Mouse (Mus musculus): Measurements from ENCODE around the gene Bend4. TPM values are rescaled to one million over a fixed set of nuclear protein-coding genes. Genes with fewer than 3 reads are reported as not detected.

Gene Bend4
- polyA plus RNA-seq, 1 experiment: 7.3 TPM

- Histone ChIP-seq H3K36me3 (ENCODE audit: control insufficient read depth, insufficient read depth, low read length) (no peaks in the 10 kb centered on the region), H3K4me3 (ENCODE audit: control insufficient read depth, low read depth, low read length) (no peak overlapping the region), H3K27ac (ENCODE audit: control insufficient read depth, insufficient read depth, low read depth, low read length) (no peak overlapping the region), H3K27me3 (ENCODE audit: control insufficient read depth, insufficient read depth, low read length) (no peaks in the 10 kb centered on the region), H3K4me1 (ENCODE audit: control insufficient read depth, insufficient read depth, low read length) (no peaks in the 10 kb centered on the region)
- TF ChIP-seq POLR2A (IDR thresholded peaks at IDR 0.05; ENCODE audit: control insufficient read depth, low read depth, low read length) (no peak), CTCF (IDR thresholded peaks at IDR 0.05; ENCODE audit: control insufficient read depth, insufficient read depth, insufficient replicate concordance, low read depth, low read length) (no peak)
Observed at GRCm38 (mm10) chr5:67399876-67400607, 28.1 kb downstream of the Bend4 start.

- no peak overlapping the region for H3K4me3 ChIP-seq (ENCODE audit: control insufficient read depth, low read depth, low read length)
- H3K27me3 ChIP-seq (ENCODE audit: control insufficient read depth, insufficient read depth, low read length): no peaks in the 10 kb centered on the region
- H3K27ac ChIP-seq (ENCODE audit: control insufficient read depth, insufficient read depth, low read depth, low read length): no peak overlapping the region
- no peaks in the 10 kb centered on the region for H3K4me1 ChIP-seq (ENCODE audit: control insufficient read depth, insufficient read depth, low read length)
- TF ChIP-seq POLR2A (IDR thresholded peaks at IDR 0.05; ENCODE audit: control insufficient read depth, low read depth, low read length) (no peak), CTCF (IDR thresholded peaks at IDR 0.05; ENCODE audit: control insufficient read depth, insufficient read depth, insufficient replicate concordance, low read depth, low read length) (no peak)
- H3K36me3 ChIP-seq (ENCODE audit: control insufficient read depth, insufficient read depth, low read length): no peaks in the 10 kb centered on the region
Observed at GRCm38 (mm10) chr5:67397186-67397585, 30.9 kb downstream of the Bend4 start.

- TF ChIP-seq POLR2A (IDR thresholded peaks at IDR 0.05; ENCODE audit: control insufficient read depth, low read depth, low read length): no peak
- TF ChIP-seq CTCF (IDR thresholded peaks at IDR 0.05; ENCODE audit: control insufficient read depth, insufficient read depth, insufficient replicate concordance, low read depth, low read length): no peak
- H3K36me3 ChIP-seq (ENCODE audit: control insufficient read depth, insufficient read depth, low read length): no peaks in the 10 kb centered on the region
- H3K27ac ChIP-seq (ENCODE audit: control insufficient read depth, insufficient read depth, low read depth, low read length): no peak overlapping the region
- no peak overlapping the region for H3K4me3 ChIP-seq (ENCODE audit: control insufficient read depth, low read depth, low read length)
- H3K27me3 ChIP-seq (ENCODE audit: control insufficient read depth, insufficient read depth, low read length): no peaks in the 10 kb centered on the region
- no peaks in the 10 kb centered on the region for H3K4me1 ChIP-seq (ENCODE audit: control insufficient read depth, insufficient read depth, low read length)
Observed at GRCm38 (mm10) chr5:67395211-67395851, 32.8 kb downstream of the Bend4 start.

- Histone ChIP-seq H3K4me3 (ENCODE audit: control insufficient read depth, low read depth, low read length) (no peak overlapping the region), H3K4me1 (ENCODE audit: control insufficient read depth, insufficient read depth, low read length) (no peaks in the 10 kb centered on the region), H3K27me3 (ENCODE audit: control insufficient read depth, insufficient read depth, low read length) (no peaks in the 10 kb centered on the region), H3K27ac (ENCODE audit: control insufficient read depth, insufficient read depth, low read depth, low read length) (no peak overlapping the region), H3K36me3 (ENCODE audit: control insufficient read depth, insufficient read depth, low read length) (no peaks in the 10 kb centered on the region)
- TF ChIP-seq CTCF (IDR thresholded peaks at IDR 0.05; ENCODE audit: control insufficient read depth, insufficient read depth, insufficient replicate concordance, low read depth, low read length): no peak
- TF ChIP-seq POLR2A (IDR thresholded peaks at IDR 0.05; ENCODE audit: control insufficient read depth, low read depth, low read length): no peak
Observed at GRCm38 (mm10) chr5:67393951-67394350, 34.2 kb downstream of the Bend4 start.

GRCm38 (mm10) chr5:67382556-67382955, 45.6 kb downstream of the Bend4 start:
- Histone ChIP-seq H3K36me3 (ENCODE audit: control insufficient read depth, insufficient read depth, low read length) (no peaks in the 10 kb centered on the region), H3K27me3 (ENCODE audit: control insufficient read depth, insufficient read depth, low read length) (no peaks in the 10 kb centered on the region), H3K4me1 (ENCODE audit: control insufficient read depth, insufficient read depth, low read length) (no peaks in the 10 kb centered on the region), H3K27ac (ENCODE audit: control insufficient read depth, insufficient read depth, low read depth, low read length) (no peak overlapping the region), H3K4me3 (ENCODE audit: control insufficient read depth, low read depth, low read length) (no peak overlapping the region)
- TF ChIP-seq CTCF (IDR thresholded peaks at IDR 0.05; ENCODE audit: control insufficient read depth, insufficient read depth, insufficient replicate concordance, low read depth, low read length) (no peak), POLR2A (IDR thresholded peaks at IDR 0.05; ENCODE audit: control insufficient read depth, low read depth, low read length) (no peak)

GRCm38 (mm10) chr5:67381690-67382089, 46.4 kb downstream of the Bend4 start:
- Histone ChIP-seq H3K36me3 (ENCODE audit: control insufficient read depth, insufficient read depth, low read length) (no peaks in the 10 kb centered on the region), H3K4me1 (ENCODE audit: control insufficient read depth, insufficient read depth, low read length) (no peaks in the 10 kb centered on the region), H3K27ac (ENCODE audit: control insufficient read depth, insufficient read depth, low read depth, low read length) (no peak overlapping the region), H3K4me3 (ENCODE audit: control insufficient read depth, low read depth, low read length) (no peak overlapping the region), H3K27me3 (ENCODE audit: control insufficient read depth, insufficient read depth, low read length) (no peaks in the 10 kb centered on the region)
- TF ChIP-seq CTCF (IDR thresholded peaks at IDR 0.05; ENCODE audit: control insufficient read depth, insufficient read depth, insufficient replicate concordance, low read depth, low read length) (no peak), POLR2A (IDR thresholded peaks at IDR 0.05; ENCODE audit: control insufficient read depth, low read depth, low read length) (no peak)

GRCm38 (mm10) chr5:67377044-67377621, 51.0 kb downstream of the Bend4 start:
- Histone ChIP-seq H3K27me3 (ENCODE audit: control insufficient read depth, insufficient read depth, low read length) (no peaks in the 10 kb centered on the region), H3K4me1 (ENCODE audit: control insufficient read depth, insufficient read depth, low read length) (no peaks in the 10 kb centered on the region), H3K27ac (ENCODE audit: control insufficient read depth, insufficient read depth, low read depth, low read length) (no peak overlapping the region), H3K36me3 (ENCODE audit: control insufficient read depth, insufficient read depth, low read length) (no peaks in the 10 kb centered on the region), H3K4me3 (ENCODE audit: control insufficient read depth, low read depth, low read length) (no peak overlapping the region)
- TF ChIP-seq CTCF (IDR thresholded peaks at IDR 0.05; ENCODE audit: control insufficient read depth, insufficient read depth, insufficient replicate concordance, low read depth, low read length): no peak
- TF ChIP-seq POLR2A (IDR thresholded peaks at IDR 0.05; ENCODE audit: control insufficient read depth, low read depth, low read length): no peak
